Mouse (Mus musculus): ENCODE data around the gene Fblim1.
A peak's percentile ranks its signal among the peaks of the same experiment; 100 is the strongest.
"Not testable (repeated sequence)": the region's sequence is repeated elsewhere in the genome, so short reads cannot be mapped to it uniquely, and the experiment has no call there.

The Fblim1 gene

GRCm38 (mm10) chr4:141564660-141565059, 41.2 kb downstream of the Fblim1 start:
- no peak for DNase-seq

DNA sequence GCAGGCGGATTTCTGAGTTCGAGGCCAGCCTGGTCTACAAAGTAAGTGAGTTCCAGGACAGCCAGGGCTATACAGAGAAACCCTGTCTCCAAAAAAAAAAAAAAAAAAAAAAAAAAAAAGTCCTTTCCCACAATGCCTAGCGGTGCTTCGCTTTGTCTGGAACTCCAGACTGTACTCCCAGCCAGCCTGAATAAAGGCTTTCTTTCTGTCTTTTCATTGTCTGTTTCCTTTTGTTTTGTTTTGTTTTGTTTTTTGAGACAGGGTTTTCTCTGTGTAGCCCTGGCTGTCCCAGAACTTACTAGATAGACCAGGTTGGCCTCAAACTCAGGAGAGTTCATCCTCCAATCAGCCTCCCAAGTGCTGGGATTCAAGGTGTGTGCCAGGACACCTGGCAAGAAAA, 41.7 kb downstream of the Fblim1 start:
- no peak for DNase-seq

DNA sequence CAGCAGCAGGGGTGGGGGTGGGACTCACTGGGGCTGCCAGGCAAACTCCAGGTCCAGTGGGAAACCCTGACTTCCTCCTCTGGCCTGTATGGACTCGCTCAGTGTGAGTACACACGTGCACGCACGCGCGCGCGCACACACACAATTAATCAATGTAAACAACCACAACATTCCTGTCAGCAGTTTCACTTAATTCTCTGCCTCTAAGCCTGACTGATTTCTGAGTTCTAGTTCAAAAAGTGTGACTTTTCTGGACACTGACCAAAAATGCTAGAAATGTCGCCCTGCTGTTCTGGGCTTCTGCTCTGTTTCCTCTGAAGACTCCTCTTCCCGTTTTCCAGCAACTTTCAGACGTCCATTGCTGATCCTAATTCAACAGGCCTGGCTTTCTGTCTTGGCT, 43.6 kb downstream of the Fblim1 start:
- no peak for DNase-seq

GRCm38 (mm10) chr4:141561331-141561919, 44.5 kb downstream of the Fblim1 start:
- not testable (repeated sequence) for DNase-seq

GRCm38 (mm10) chr4:141559898-141560263, 46.0 kb downstream of the Fblim1 start:
- peak; percentile 87 for DNase-seq

DNA sequence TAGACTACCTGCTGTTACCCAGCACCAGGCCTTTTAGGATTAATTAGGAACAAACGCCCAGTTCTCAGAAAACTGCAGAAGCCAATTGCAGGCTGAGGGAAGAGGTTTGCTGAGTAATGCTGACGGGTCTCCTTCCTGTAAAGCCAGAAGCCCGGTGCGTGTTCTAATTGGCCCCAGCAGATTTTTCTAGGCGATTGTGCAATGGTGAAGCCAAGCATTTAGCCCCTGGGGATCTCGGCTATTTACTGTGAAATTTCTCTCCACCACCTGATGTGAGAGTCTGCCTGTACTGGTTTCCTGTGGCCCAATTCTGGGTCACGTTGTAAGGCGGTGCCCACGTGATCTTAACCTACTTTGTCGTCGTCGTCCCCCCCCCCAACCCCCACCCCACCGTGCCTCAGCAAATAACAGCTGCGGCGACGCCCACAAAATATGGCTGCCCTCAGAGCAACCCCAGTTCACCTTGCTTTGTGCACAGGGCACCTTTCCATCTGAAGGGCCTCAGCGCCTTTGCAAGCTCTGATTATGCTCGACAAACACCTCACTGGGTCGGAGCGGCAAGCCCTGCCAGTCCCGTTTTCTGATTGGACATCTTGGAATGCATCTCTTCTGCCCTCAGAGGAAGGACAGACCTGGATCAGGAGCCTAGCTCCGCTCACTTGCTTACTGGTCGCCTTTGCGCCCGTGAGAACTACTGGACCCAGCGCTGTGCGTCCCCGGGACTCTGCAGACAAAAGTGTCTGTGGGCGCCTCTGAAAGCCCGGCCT, 46.6 kb downstream of the Fblim1 start:
- peak; percentile 70 for DNase-seq

- DNase-seq = no peak
Measured at GRCm38 (mm10) chr4:141558658-141559057, 47.2 kb downstream of the Fblim1 start.

GRCm38 (mm10) chr4:141556163-141556562, 49.7 kb downstream of the Fblim1 start:
- DNase-seq = not testable (repeated sequence)

- not testable (repeated sequence) for DNase-seq
Measured at GRCm38 (mm10) chr4:141554255-141554865, 51.5 kb downstream of the Fblim1 start.

- DNase-seq = no peak
Measured at GRCm38 (mm10) chr4:141552484-141552883, 53.4 kb downstream of the Fblim1 start.

DNA sequence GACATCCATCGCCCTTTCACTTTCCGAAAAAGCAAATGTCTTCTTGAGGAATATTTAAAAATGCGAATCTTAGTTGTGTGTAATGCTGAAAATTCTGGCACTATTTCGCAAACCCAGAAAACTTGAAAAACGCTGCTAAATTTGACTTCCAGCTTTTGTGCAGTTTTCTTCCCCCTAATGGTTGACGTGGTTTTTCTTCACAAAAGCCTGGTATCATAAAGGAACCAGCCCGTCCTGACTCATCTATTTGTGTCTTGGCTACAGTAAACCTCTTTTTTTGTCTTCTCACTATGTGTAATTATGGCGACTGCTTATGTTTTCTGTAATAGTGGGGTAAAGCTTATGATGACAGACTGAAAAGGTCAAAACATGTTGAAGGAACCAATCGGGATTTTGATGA, 58.6 kb downstream of the Fblim1 start:
- no peak for DNase-seq

GRCm38 (mm10) chr4:141546334-141547200, 59.3 kb downstream of the Fblim1 start:
- DNase-seq = peak; percentile 84

DNA sequence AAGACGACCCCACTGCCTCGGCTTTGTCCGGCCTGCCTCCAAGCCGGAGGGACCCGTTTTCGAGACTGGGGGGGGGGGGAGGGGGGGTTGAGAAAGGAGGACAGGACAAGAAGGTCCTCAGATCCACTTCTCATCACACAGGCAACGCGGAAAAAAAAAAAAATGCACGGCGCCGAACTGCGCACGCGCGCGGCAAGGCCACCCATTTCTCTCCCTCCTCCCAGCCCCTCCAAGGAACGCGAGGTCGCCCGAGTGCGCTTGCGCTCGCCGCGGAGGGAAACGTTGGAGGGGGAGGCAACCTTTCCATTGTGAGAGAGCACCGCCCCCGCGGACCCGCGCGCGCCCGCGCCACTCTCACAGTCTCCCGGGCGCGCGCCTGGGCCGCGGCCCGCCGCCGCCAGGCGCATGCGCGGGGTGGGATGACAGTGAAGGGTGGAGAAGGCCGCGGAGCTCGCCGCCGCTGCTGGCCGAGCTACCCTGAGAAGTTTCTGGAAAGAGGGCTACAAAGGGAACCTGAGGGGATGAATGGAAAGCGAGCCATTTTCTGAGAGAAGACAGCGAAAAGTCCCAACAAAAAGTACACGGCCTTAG, 60.1 kb downstream of the Fblim1 start:
- DNase-seq = peak; percentile 99

GRCm38 (mm10) chr4:141545071-141545742, 60.7 kb downstream of the Fblim1 start:
- peak; percentile 75 for DNase-seq

- DNase-seq = no peak
Measured at GRCm38 (mm10) chr4:141544536-141544935, 61.4 kb downstream of the Fblim1 start.

DNA sequence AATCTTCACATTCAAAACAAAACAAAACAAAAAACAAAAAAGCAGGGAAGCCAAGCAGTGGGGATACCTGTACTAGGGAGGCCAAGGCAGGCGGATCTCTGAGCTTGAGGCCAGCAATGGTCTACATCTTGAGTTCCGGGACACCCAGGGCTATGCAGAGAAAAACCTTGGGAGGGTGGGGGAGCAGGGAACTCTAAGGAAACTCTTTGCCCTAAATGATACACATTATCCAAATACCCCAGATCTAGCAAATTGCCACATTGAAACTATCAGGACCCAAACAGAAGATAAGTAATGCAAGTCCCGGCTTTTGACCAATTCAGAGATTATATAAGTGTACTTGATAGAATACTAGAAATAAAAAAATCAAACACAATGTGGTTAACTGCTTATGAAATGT, 62.3 kb downstream of the Fblim1 start:
- no peak for DNase-seq

DNA sequence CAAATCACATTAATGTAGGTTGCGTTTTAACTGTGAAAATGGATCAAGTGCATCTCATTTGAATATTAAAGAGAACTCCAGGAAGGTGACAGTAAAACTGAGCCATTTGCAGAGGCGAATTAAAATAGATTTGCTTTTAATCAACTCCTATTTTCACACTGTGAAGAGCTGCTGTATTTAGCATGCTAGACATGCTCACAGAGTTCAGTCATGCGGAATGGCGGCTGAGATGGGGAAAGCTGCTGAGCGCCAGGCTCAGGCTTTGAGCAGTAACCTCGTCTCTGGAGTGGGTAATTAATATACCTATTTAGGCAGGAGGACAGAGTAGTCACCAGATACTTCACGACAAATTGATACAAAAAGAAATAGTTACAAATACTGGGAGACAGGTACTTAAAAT, 64.0 kb downstream of the Fblim1 start:
- no peak for DNase-seq

- no peak for DNase-seq
Measured at GRCm38 (mm10) chr4:141540844-141541243, 65.1 kb downstream of the Fblim1 start.

GRCm38 (mm10) chr4:141539213-141539767, 66.6 kb downstream of the Fblim1 start:
- DNase-seq = no peak

DNA sequence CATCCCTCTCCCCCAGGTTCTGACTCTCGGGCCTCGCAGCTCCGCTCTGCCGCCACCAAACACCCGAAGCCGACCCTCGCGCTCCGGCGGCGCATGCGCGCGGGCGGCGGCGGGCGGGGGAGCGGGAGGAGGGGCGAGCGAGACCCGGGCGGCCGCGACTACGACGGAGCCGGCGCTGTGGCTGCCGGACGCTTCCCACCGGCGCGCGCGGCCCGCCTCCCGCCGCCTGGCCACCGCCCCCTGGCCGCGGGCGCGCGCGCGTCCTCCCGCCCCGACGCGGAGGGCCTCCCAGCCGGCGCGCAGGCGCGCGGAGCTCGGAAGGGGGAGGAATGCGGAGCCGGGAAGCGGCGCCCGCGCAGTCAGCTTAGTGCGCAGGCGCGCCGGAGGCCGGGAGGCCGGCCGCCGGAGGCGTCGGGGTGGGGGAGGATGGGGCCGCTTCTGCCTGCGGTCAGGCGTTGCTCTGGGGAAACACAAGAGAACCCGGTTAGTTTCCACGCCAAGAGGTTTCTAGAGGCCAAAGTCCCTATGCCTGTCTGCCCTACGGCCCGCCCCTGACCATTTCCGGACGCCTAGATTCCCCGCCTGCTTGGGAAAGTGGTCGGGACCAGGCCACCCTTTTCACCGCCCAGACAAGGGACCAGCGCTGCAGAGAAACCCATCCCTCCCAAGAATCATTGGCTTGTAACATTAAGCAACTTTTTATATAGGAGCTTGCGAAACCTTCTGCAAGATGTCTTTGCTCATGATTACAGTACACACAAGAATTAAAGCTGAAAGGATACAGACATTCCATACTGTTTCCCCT, 67.3 kb downstream of the Fblim1 start, which contains the start of gene Spen:
Gene Spen (minus strand): TSS at position 190 of the 805 bp plus-strand sequence.
- peak; percentile 93 for DNase-seq

Data from lung, postnatal 14 days (tissue).